Comparison of ENCODE assay signal across 15 mouse cellular contexts in genomic region chr19:32157045-32157444, GRCm38 (mm10). TPM values are rescaled to one million over a fixed set of nuclear protein-coding genes. Genes with fewer than 3 reads are reported as not detected.
DNase-seq lines count a peak whose midpoint lies in the region; ATAC-seq and TF ChIP-seq lines count a peak whose summit lies in the region.
"Had no signal": no experiment of that assay in that cellular context is flagged by ENCODE, and none has a peak within 500 bp of the region (broad histone marks: within the 10 kb centered on the region; RNA-seq: fewer than 3 reads in every experiment).

No protein-coding gene starts in this region.

- H3K27me3 ChIP-seq in heart, embryonic 12.5 days (replicated peaks), result no peaks in the 10 kb centered on the region
- H3K27me3 ChIP-seq in stomach, embryonic 15.5 days (replicated peaks), result no peaks in the 10 kb centered on the region
- H3K27me3 ChIP-seq: neural tube, embryonic 13.5 days had no signal

- H3K4me1 ChIP-seq in heart, embryonic 12.5 days (replicated peaks), result peaks cover 14% of the 10 kb centered on the region
- H3K4me1 ChIP-seq in stomach, embryonic 15.5 days, result no peaks in the 10 kb centered on the region
- H3K4me1 ChIP-seq: neural tube, embryonic 13.5 days had no signal

- 42% methylated on average over 6 of the region's 6 CpGs for WGBS in heart, embryonic 12.5 days
- 68% methylated on average over 6 of the region's 6 CpGs for WGBS in stomach, embryonic 15.5 days

- peaks cover 23% of the 10 kb centered on the region for H3K36me3 ChIP-seq in heart, embryonic 12.5 days
- peaks cover 13% of the 10 kb centered on the region; the same call in 1 of the 2 replicates for H3K36me3 ChIP-seq in stomach, embryonic 15.5 days

- H3K27ac ChIP-seq in heart, embryonic 12.5 days (ENCODE audit: poor library complexity, severe bottlenecking), result 0 out of 2 replicates have a peak overlapping the region, but pooled peaks have one; percentile 14
- no peak overlapping the region for H3K27ac ChIP-seq in stomach, embryonic 15.5 days
- no peak overlapping the region for H3K27ac ChIP-seq in left cerebral cortex, adult 2 months
- H3K27ac ChIP-seq: kidney, postnatal 0 days; neural tube, embryonic 13.5 days had no signal

- peak; percentile 91 for ATAC-seq in heart, embryonic 12.5 days (ENCODE audit: insufficient number of reproducible peaks, low FRiP score)
- peak; percentile 76; the same call in 1 of the 2 replicates for ATAC-seq in stomach, embryonic 15.5 days (ENCODE audit: insufficient read depth, low FRiP score, low read depth)
- ATAC-seq: forebrain, embryonic 16.5 days; midbrain, embryonic 16.5 days had no signal

- intact Hi-C loops in heart, postnatal 14 days (cut with DNase I), result no loop called here
- intact Hi-C loops in left cerebral cortex, adult 2 months (cut with DNase I), result no loop called here

- no peak for DNase-seq in heart, postnatal 14 days
- peak; percentile 77 for DNase-seq in c-Kit-positive CD71-positive TER-119-negative erythroid progenitor cells, embryonic 14.5 days (ENCODE audit: low read depth)
- DNase-seq in liver, result peak; percentile 82
- no peak for DNase-seq in left cerebral cortex, adult 2 months (ENCODE audit: extremely low spot score in 1 of 2, low spot score in 2 of 2)
- DNase-seq in natural killer cell, adult 2 months (ENCODE audit: low spot score in 2 of 2), result no peak
- DNase-seq: adrenal gland, adult 2 months; cerebellum, postnatal 36 days; gastrocnemius, postnatal 36 days; thymus, adult 18-20 months had no signal

- H3K4me2 ChIP-seq in heart, embryonic 12.5 days, result no peak overlapping the region
- no peak overlapping the region for H3K4me2 ChIP-seq in stomach, embryonic 15.5 days
- H3K4me2 ChIP-seq: neural tube, embryonic 13.5 days had no signal

- H3K9ac ChIP-seq in heart, embryonic 12.5 days, result no peak overlapping the region
- no peak overlapping the region for H3K9ac ChIP-seq in stomach, embryonic 15.5 days
- H3K9ac ChIP-seq: neural tube, embryonic 13.5 days had no signal

- TF ChIP-seq CTCF in left cerebral cortex, adult 2 months (IDR thresholded peaks at IDR 0.05), result no peak

- no peak overlapping the region for H3K4me3 ChIP-seq in heart, embryonic 12.5 days
- H3K4me3 ChIP-seq in stomach, embryonic 15.5 days (replicated peaks), result no peak overlapping the region
- H3K4me3 ChIP-seq in left cerebral cortex, adult 2 months, result no peak overlapping the region
- H3K4me3 ChIP-seq: neural tube, embryonic 13.5 days had no signal

- H3K9me3 ChIP-seq in heart, embryonic 12.5 days (replicated peaks), result no peaks in the 10 kb centered on the region
- no peaks in the 10 kb centered on the region for H3K9me3 ChIP-seq in stomach, embryonic 15.5 days
- H3K9me3 ChIP-seq: neural tube, embryonic 13.5 days had no signal

RNA-seq across cellular contexts. Expression of gene Asah2, which starts 49.0 kb away (rescaled TPM):
- polyA plus RNA-seq in heart, embryonic 12.5 days (2016; fragmentation: Nextera tagmentation; extraction: Ambion mirVana), result 2.6 and 3.1 TPM in 2 replicates
- 10 to 100 TPM; 15.4 to 16.4 TPM for total RNA-seq in heart, postnatal 14 days (2021)
- polyA plus RNA-seq in stomach, embryonic 15.5 days (2015; fragmentation: Nextera tagmentation; extraction: Ambion mirVana), result 2.2 and 2.4 TPM in 2 replicates
- 10 to 100 TPM in 1 of 2 experiments, 1 to 10 TPM in 1; 8.3 to 12.3 TPM for total RNA-seq in left cerebral cortex, adult 2 months (2021)

Comparison
In these comparisons a context has a peak if more than half of its experiments do, and no peak if none do; other contexts are left out.
1. DNase-seq: peak in c-Kit-positive CD71-positive TER-119-negative erythroid progenitor cells, embryonic 14.5 days (single experiment) and liver (single experiment); none in heart, postnatal 14 days (0 of 2), left cerebral cortex, adult 2 months (0 of 2) and natural killer cell, adult 2 months (0 of 2).